Mouse (Mus musculus) B cell, adult 2 months (primary cell): ENCODE data around the gene Gpr135.

ENCODE experiments used
- DNase-seq, 2 experiments: peaks; one replicate each; pipeline ENCODE4 v3.0.0; 2022

Gpr135 gene

GRCm38 (mm10) chr12:72070327-72071269 lies at the start of gene Gpr135:
TSS of gene Gpr135 (minus strand) at chr12:72071125.
- peak; percentile 85 to 87 for DNase-seq

- no peak for DNase-seq
Observed at GRCm38 (mm10) chr12:72115686-72116345, 44.9 kb upstream of the Gpr135 start.

GRCm38 (mm10) chr12:72115126-72115525 lies 44.2 kb upstream of the Gpr135 start:
- no peak for DNase-seq

- DNase-seq: peak; percentile 52 to 60
Observed at GRCm38 (mm10) chr12:72104525-72105281, 33.8 kb upstream of the Gpr135 start.

- DNase-seq: no peak
Observed at GRCm38 (mm10) chr12:72104027-72104426, 33.1 kb upstream of the Gpr135 start.

GRCm38 (mm10) chr12:72102776-72103175 lies 31.9 kb upstream of the Gpr135 start:
- DNase-seq: no peak

- DNase-seq: no peak
Observed at GRCm38 (mm10) chr12:72096966-72097365, 26.0 kb upstream of the Gpr135 start.

GRCm38 (mm10) chr12:72089802-72090201 lies 18.9 kb upstream of the Gpr135 start:
- no peak for DNase-seq

- no peak for DNase-seq
Observed at GRCm38 (mm10) chr12:72086166-72086825, 15.4 kb upstream of the Gpr135 start.

- peak; percentile 98 to 99 for DNase-seq
Observed at GRCm38 (mm10) chr12:72085329-72086165, 14.6 kb upstream of the Gpr135 start, which contains the start of the genes L3hypdh and Jkamp. TSS of gene L3hypdh (minus strand) at chr12:72085439. TSS of gene Jkamp (plus strand) at chr12:72085589.

GRCm38 (mm10) chr12:72085024-72085328 lies 14.1 kb upstream of the Gpr135 start:
- DNase-seq: no peak

- no peak for DNase-seq
Observed at GRCm38 (mm10) chr12:72084261-72085023, 13.5 kb upstream of the Gpr135 start.

- no peak for DNase-seq
Observed at GRCm38 (mm10) chr12:72083265-72083664, 12.3 kb upstream of the Gpr135 start.

GRCm38 (mm10) chr12:72082370-72082769 lies 11.4 kb upstream of the Gpr135 start:
- DNase-seq: no peak

- DNase-seq: no peak
Observed at GRCm38 (mm10) chr12:72081961-72082360, 11.0 kb upstream of the Gpr135 start.

- no peak for DNase-seq
Observed at GRCm38 (mm10) chr12:72078248-72078647, 7.3 kb upstream of the Gpr135 start.

GRCm38 (mm10) chr12:72069626-72070326 lies 1.1 kb downstream of the Gpr135 start:
- DNase-seq: peak in 1 of 2 experiments; percentile 4

GRCm38 (mm10) chr12:72057780-72058179 lies 13.1 kb downstream of the Gpr135 start:
- no peak for DNase-seq

- DNase-seq: no peak
Observed at GRCm38 (mm10) chr12:72053851-72054250, 17.1 kb downstream of the Gpr135 start.

GRCm38 (mm10) chr12:72053303-72053702 lies 17.6 kb downstream of the Gpr135 start:
- peak in 1 of 2 experiments; percentile 11 for DNase-seq
